In the genomic region with DNA sequence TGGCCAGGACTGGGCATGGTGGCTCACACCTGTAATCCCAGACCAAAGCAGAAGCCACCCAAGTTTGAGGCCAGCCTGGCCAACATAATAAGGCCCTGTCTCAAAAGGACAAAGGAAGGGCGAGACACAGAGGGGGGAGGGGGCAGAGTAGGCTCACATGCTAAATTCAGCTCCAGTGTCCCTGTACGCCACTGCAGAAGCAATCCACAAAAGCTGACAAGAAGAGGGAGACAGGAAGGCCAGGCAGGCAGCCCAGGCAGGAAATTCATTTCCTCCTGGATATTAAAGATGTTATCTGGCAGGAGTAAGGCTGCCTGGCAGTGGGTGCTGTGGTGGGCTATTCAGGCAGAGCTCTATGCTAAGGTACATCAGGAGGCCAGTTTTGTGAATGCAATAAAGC, we compare ENCODE assay signal across 16 mouse cellular contexts. TPM values are rescaled to one million over a fixed set of nuclear protein-coding genes. Genes with fewer than 3 reads are reported as not detected.
DNase-seq lines count a peak whose midpoint lies in the region; ATAC-seq lines count a peak whose summit lies in the region.
"Had no signal": no experiment of that assay in that cellular context is flagged by ENCODE, and none has a peak within 500 bp of the region (broad histone marks: within the 10 kb centered on the region; RNA-seq: fewer than 3 reads in every experiment).

No protein-coding gene starts in this region.

- peaks cover 9% of the 10 kb centered on the region; the same call in 1 of the 2 replicates for H3K27me3 ChIP-seq in heart, embryonic 15.5 days
- H3K27me3 ChIP-seq: Patski had no signal

- H3K9ac ChIP-seq in heart, embryonic 15.5 days: no peak overlapping the region
- H3K9ac ChIP-seq: embryonic facial prominence, embryonic 13.5 days; forebrain, postnatal 0 days; lung, embryonic 14.5 days had no signal

- ATAC-seq in heart, embryonic 15.5 days (replicated peaks; ENCODE audit: insufficient number of reproducible peaks, insufficient read depth, low FRiP score, low read depth): no peak
- ATAC-seq: forebrain, postnatal 0 days; Patski had no signal

- H3K27ac ChIP-seq in heart, embryonic 15.5 days: peak overlapping the region; percentile 31
- H3K27ac ChIP-seq: embryonic facial prominence, embryonic 13.5 days had no signal

- WGBS in heart, embryonic 15.5 days: 22% methylated on average over 2 of the region's 2 CpGs

- no peak overlapping the region for H3K4me3 ChIP-seq in heart, embryonic 15.5 days
- H3K4me3 ChIP-seq: embryonic facial prominence, embryonic 13.5 days; myocyte had no signal

- DNase-seq in heart, adult 11 months: peak; percentile 92
- DNase-seq in heart, postnatal 36 days: no peak
- DNase-seq in MN1 (ENCODE audit: low spot score): peak; percentile 19
- DNase-seq in kidney, postnatal 14 days: peak; percentile 68
- no peak for DNase-seq in thymus, postnatal 0 days (ENCODE audit: low spot score)
- no peak for DNase-seq in layer of hippocampus, postnatal 14 days (ENCODE audit: low spot score in 2 of 2)
- DNase-seq in cerebellum, postnatal 14 days: no peak
- DNase-seq: cerebellum, adult 8-10 months; forebrain, postnatal 0 days; lung, embryonic 14.5 days; thymus, postnatal 14 days had no signal

- H3K9me3 ChIP-seq in heart, embryonic 15.5 days (replicated peaks): no peaks in the 10 kb centered on the region
- H3K9me3 ChIP-seq: embryonic facial prominence, embryonic 13.5 days had no signal

- intact Hi-C loops in heart, postnatal 36 days (cut with DNase I): no loop called here

- peaks cover 11% of the 10 kb centered on the region for H3K4me1 ChIP-seq in heart, embryonic 15.5 days (replicated peaks)

- H3K36me3 ChIP-seq in heart, embryonic 15.5 days: no peaks in the 10 kb centered on the region
- H3K36me3 ChIP-seq: embryonic facial prominence, embryonic 13.5 days had no signal

- H3K4me2 ChIP-seq in heart, embryonic 15.5 days: no peak overlapping the region
- H3K4me2 ChIP-seq: embryonic facial prominence, embryonic 13.5 days; lung, embryonic 14.5 days had no signal

RNA-seq across cellular contexts. Expression of a gene that starts 4.4 kb away (rescaled TPM):
- 10 to 100 TPM; 14.3 to 19.9 TPM for total RNA-seq in heart, postnatal 36 days (2021)
- 23.0 and 26.2 TPM in 2 replicates for polyA plus RNA-seq in heart, embryonic 15.5 days (2015; fragmentation: Nextera tagmentation; extraction: Ambion mirVana)
- 32.9 and 33.5 TPM in 2 replicates for polyA plus RNA-seq in thymus, postnatal 0 days (2015; fragmentation: Nextera tagmentation; extraction: Ambion mirVana)
- total RNA-seq in layer of hippocampus, postnatal 14 days (2021): 10 to 100 TPM; 46.5 to 55.6 TPM

RNA-seq across cellular contexts. Expression of a gene that starts 6.3 kb away (rescaled TPM):
- total RNA-seq in heart, postnatal 36 days (2021): 1 to 10 TPM; 4.3 to 6.5 TPM
- 4.5 and 5.9 TPM in 2 replicates for polyA plus RNA-seq in heart, embryonic 15.5 days (2015; fragmentation: Nextera tagmentation; extraction: Ambion mirVana)
- 1.5 and 1.6 TPM in 2 replicates for polyA plus RNA-seq in thymus, postnatal 0 days (2015; fragmentation: Nextera tagmentation; extraction: Ambion mirVana)
- not detected for total RNA-seq in layer of hippocampus, postnatal 14 days (2021)
- total RNA-seq: forebrain, postnatal 0 days; left cerebral cortex, postnatal 36 days had no signal

RNA-seq across cellular contexts. Expression of a gene that starts 13.1 kb away (rescaled TPM):
- total RNA-seq in heart, postnatal 36 days (2021): not detected
- 0.29 and 0.34 TPM in 2 replicates for polyA plus RNA-seq in heart, embryonic 15.5 days (2015; fragmentation: Nextera tagmentation; extraction: Ambion mirVana)
- polyA plus RNA-seq in thymus, postnatal 0 days (2015; fragmentation: Nextera tagmentation; extraction: Ambion mirVana): 0.37 and 0.44 TPM in 2 replicates
- not detected for total RNA-seq in layer of hippocampus, postnatal 14 days (2021)
- total RNA-seq: forebrain, postnatal 0 days; left cerebral cortex, postnatal 36 days had no signal

RNA-seq across cellular contexts. Expression of a gene that starts 47.2 kb away (rescaled TPM):
- total RNA-seq in heart, postnatal 36 days (2021): 10 to 100 TPM; 11.0 to 13.2 TPM
- 29.7 and 36.3 TPM in 2 replicates for polyA plus RNA-seq in heart, embryonic 15.5 days (2015; fragmentation: Nextera tagmentation; extraction: Ambion mirVana)
- 43.9 and 49.5 TPM in 2 replicates for polyA plus RNA-seq in thymus, postnatal 0 days (2015; fragmentation: Nextera tagmentation; extraction: Ambion mirVana)
- total RNA-seq in layer of hippocampus, postnatal 14 days (2021): 10 to 100 TPM; 33.7 to 38.0 TPM

RNA-seq across cellular contexts. Expression of a gene that starts 47.3 kb away (rescaled TPM):
- 1 to 10 TPM; 7.6 to 9.9 TPM for total RNA-seq in heart, postnatal 36 days (2021)
- polyA plus RNA-seq in heart, embryonic 15.5 days (2015; fragmentation: Nextera tagmentation; extraction: Ambion mirVana): 12.4 and 12.5 TPM in 2 replicates
- 20.1 and 25.8 TPM in 2 replicates for polyA plus RNA-seq in thymus, postnatal 0 days (2015; fragmentation: Nextera tagmentation; extraction: Ambion mirVana)
- 10 to 100 TPM; 16.9 to 18.8 TPM for total RNA-seq in layer of hippocampus, postnatal 14 days (2021)

Comparison
In these comparisons a context has a peak if more than half of its experiments do, and no peak if none do; other contexts are left out.
1. DNase-seq: peak in heart, adult 11 months (single experiment), MN1 (single experiment) and kidney, postnatal 14 days (single experiment); none in heart, postnatal 36 days (0 of 2), thymus, postnatal 0 days (single experiment), layer of hippocampus, postnatal 14 days (0 of 2) and cerebellum, postnatal 14 days (0 of 2).